In genomic region chr4:55511389-55511788, GRCm38 (mm10) we compare ENCODE assay signal across 35 mouse cellular contexts.
"Had no signal": no experiment of that assay in that cellular context is flagged by ENCODE, and none has a peak within 500 bp of the region (broad histone marks: within the 10 kb centered on the region; RNA-seq: fewer than 3 reads in every experiment).

No protein-coding gene starts in this region.

- H3K27ac ChIP-seq: heart, embryonic 10.5 days; heart, embryonic 13.5 days; heart, embryonic 15.5 days; hindbrain, embryonic 10.5 days; hindbrain, embryonic 12.5 days; hindbrain, embryonic 13.5 days; hindbrain, embryonic 14.5 days; hindbrain, embryonic 15.5 days; hindbrain, postnatal 0 days; intestine, embryonic 15.5 days; kidney, embryonic 15.5 days; kidney, postnatal 0 days; layer of hippocampus, adult 2 months had no signal

- H3K9ac ChIP-seq: heart, embryonic 12.5 days; heart, embryonic 13.5 days; heart, embryonic 15.5 days; hindbrain, embryonic 12.5 days; hindbrain, embryonic 13.5 days; hindbrain, embryonic 14.5 days; hindbrain, embryonic 15.5 days; intestine, embryonic 15.5 days; kidney, embryonic 15.5 days had no signal

- H3K36me3 ChIP-seq: heart, embryonic 10.5 days; heart, embryonic 12.5 days; heart, embryonic 13.5 days; heart, embryonic 15.5 days; hindbrain, embryonic 10.5 days; hindbrain, embryonic 12.5 days; hindbrain, embryonic 13.5 days; hindbrain, embryonic 15.5 days; intestine, embryonic 15.5 days; kidney, embryonic 15.5 days had no signal

- DNase-seq: heart, postnatal 10 days; heart, postnatal 14 days; heart, postnatal 36 days; heart, postnatal 4 days; kidney, adult 11 months; kidney, adult 18-20 months; kidney, adult 2 months; kidney, adult 8-10 months; kidney, adult 9 months; kidney, postnatal 10 days; kidney, postnatal 14 days; kidney, postnatal 25 days; kidney, postnatal 36 days; kidney, postnatal 4 days; layer of hippocampus, adult 9-11 months; layer of hippocampus, postnatal 36 days had no signal

- H3K4me1 ChIP-seq: hindbrain, embryonic 15.5 days had no signal

- ATAC-seq: hindbrain, embryonic 16.5 days; hindbrain, postnatal 0 days; inflammation-experienced regulatory T-cells, adult 6 months; intestine, embryonic 15.5 days; intestine, embryonic 16.5 days; intestine, postnatal 0 days had no signal

- H3K27me3 ChIP-seq: hindbrain, embryonic 15.5 days; intestine, embryonic 15.5 days had no signal

- H3K9me3 ChIP-seq: heart, embryonic 10.5 days; heart, embryonic 12.5 days; heart, embryonic 13.5 days; heart, embryonic 15.5 days; hindbrain, embryonic 10.5 days; hindbrain, embryonic 12.5 days; hindbrain, embryonic 13.5 days; hindbrain, embryonic 15.5 days; intestine, embryonic 15.5 days; kidney, embryonic 15.5 days had no signal

- H3K4me3 ChIP-seq: heart, embryonic 10.5 days; heart, embryonic 12.5 days; heart, embryonic 13.5 days; heart, embryonic 15.5 days; hindbrain, embryonic 10.5 days; hindbrain, embryonic 12.5 days; hindbrain, embryonic 13.5 days; hindbrain, embryonic 15.5 days; intestine, embryonic 15.5 days; kidney, embryonic 15.5 days; layer of hippocampus, adult 2 months had no signal

- H3K4me2 ChIP-seq: heart, embryonic 11.5 days; heart, embryonic 12.5 days; heart, embryonic 13.5 days; heart, embryonic 15.5 days; hindbrain, embryonic 12.5 days; hindbrain, embryonic 13.5 days; hindbrain, embryonic 14.5 days; hindbrain, embryonic 15.5 days; intestine, embryonic 15.5 days; kidney, embryonic 15.5 days had no signal
